Mouse (Mus musculus): ENCODE results near the gene Fyb. TPM values are rescaled to one million over a fixed set of nuclear protein-coding genes. Genes with fewer than 3 reads are reported as not detected.

Gene Fyb
- polyA plus RNA-seq, 2 experiments: 8.3 to 19.5 TPM

- Histone ChIP-seq H3K4me1 (replicated peaks; ENCODE audit: control insufficient read depth in 2 of 2, insufficient read depth in 2 of 2, low read length in 1 of 2) (peaks cover 0 to 14% of the 10 kb centered on the region in 2 experiments), H3K9ac (replicated peaks) (no peak overlapping the region; the same call in 1 of the 2 replicates), H3K27ac (no peak overlapping the region), H3K36me3 (replicated peaks; ENCODE audit: control insufficient read depth, insufficient read depth, low read depth) (no peaks in the 10 kb centered on the region), H3K9me3 (ENCODE audit: control insufficient read depth, low read length) (no peaks in the 10 kb centered on the region), H3K4me2 (ENCODE audit: low read depth) (no peak overlapping the region), H3K27me3 (ENCODE audit: control insufficient read depth, insufficient read depth, low read length) (no peaks in the 10 kb centered on the region), H3K4me3 (ENCODE audit: insufficient read depth in 1 of 2, low read depth in 2 of 2, low read length in 2 of 2) (no peak overlapping the region)
- ATAC-seq (ENCODE audit: insufficient read depth) (no peak; the same call in 1 of the 2 replicates), DNase-seq (ENCODE audit: low read depth in 3 of 3, low spot score in 3 of 3) (no peak)
- 32% methylated on average over 14 of the region's 14 CpGs for WGBS (ENCODE audit: insufficient replicate concordance)
- no peak for TF ChIP-seq EP300 (IDR thresholded peaks at IDR 0.05; ENCODE audit: low read depth)
- TF ChIP-seq CTCF (IDR thresholded peaks at IDR 0.05; ENCODE audit: low read depth): no peak
These were observed 146.3 kb downstream of the Fyb start for GRCm38 (mm10) chr15:6668793-6669437.

DNA sequence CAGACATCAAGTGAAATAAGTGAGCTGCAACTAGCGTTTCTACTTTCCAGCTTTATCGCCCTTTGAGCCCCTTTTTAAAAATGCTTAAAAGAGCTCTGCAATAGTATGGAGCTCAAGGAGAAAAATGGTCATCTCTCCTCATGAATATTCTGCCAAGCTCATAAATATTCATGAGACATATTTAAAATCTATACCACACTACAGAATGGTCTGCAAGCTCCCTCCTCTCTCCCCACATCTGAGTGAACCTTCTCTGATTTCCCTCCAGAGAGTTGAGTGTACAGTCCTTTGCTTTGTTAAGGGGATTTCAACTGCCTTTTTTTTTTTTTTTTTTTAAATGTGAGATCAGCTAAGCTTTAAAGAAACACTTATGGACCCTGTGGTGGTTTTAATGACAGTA lies 155.8 kb downstream of the Fyb start:
- no peak for DNase-seq (ENCODE audit: low read depth in 3 of 3, low spot score in 3 of 3)
- Histone ChIP-seq H3K27me3 (ENCODE audit: control insufficient read depth, insufficient read depth, low read length) (no peaks in the 10 kb centered on the region), H3K4me1 (replicated peaks; ENCODE audit: control insufficient read depth in 2 of 2, insufficient read depth in 2 of 2, low read length in 1 of 2) (no peaks in the 10 kb centered on the region), H3K4me2 (ENCODE audit: low read depth) (no peak overlapping the region), H3K27ac (no peak overlapping the region), H3K4me3 (ENCODE audit: insufficient read depth in 1 of 2, low read depth in 2 of 2, low read length in 2 of 2) (no peak overlapping the region), H3K36me3 (replicated peaks; ENCODE audit: control insufficient read depth, insufficient read depth, low read depth) (no peaks in the 10 kb centered on the region), H3K9ac (replicated peaks) (no peak overlapping the region), H3K9me3 (ENCODE audit: control insufficient read depth, low read length) (no peaks in the 10 kb centered on the region)
- WGBS (ENCODE audit: insufficient replicate concordance): 64% methylated on average over 2 of the region's 2 CpGs
- no peak for ATAC-seq (ENCODE audit: insufficient read depth)
- TF ChIP-seq CTCF (IDR thresholded peaks at IDR 0.05; ENCODE audit: low read depth) (no peak), EP300 (IDR thresholded peaks at IDR 0.05; ENCODE audit: low read depth) (no peak)

DNA sequence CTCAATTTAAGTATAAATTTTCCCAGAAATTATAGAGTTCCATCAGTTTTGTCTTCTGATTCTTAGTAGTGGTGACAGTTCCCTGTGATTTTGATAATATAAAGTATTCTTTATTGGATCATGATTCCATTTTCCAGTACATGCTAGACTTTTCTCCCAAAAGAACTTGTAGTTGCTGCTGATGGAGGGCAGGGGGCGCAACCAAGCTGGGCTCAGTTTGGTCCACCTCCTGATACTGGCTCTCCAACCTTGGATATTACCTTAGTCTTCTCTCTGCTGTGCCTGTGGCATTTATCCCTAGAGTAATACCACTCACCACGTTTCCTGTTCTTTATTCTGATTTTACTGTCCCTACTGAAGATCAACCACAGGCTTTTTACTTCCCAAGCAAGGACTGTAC lies 179.5 kb downstream of the Fyb start:
- Histone ChIP-seq H3K9ac (replicated peaks) (no peak overlapping the region), H3K4me3 (ENCODE audit: insufficient read depth in 1 of 2, low read depth in 2 of 2, low read length in 2 of 2) (no peak overlapping the region), H3K27ac (no peak overlapping the region), H3K9me3 (ENCODE audit: control insufficient read depth, low read length) (no peaks in the 10 kb centered on the region), H3K4me2 (ENCODE audit: low read depth) (no peak overlapping the region), H3K4me1 (replicated peaks; ENCODE audit: control insufficient read depth in 2 of 2, insufficient read depth in 2 of 2, low read length in 1 of 2) (peaks cover 8 to 18% of the 10 kb centered on the region in 2 experiments), H3K36me3 (replicated peaks; ENCODE audit: control insufficient read depth, insufficient read depth, low read depth) (no peaks in the 10 kb centered on the region), H3K27me3 (ENCODE audit: control insufficient read depth, insufficient read depth, low read length) (no peaks in the 10 kb centered on the region)
- TF ChIP-seq EP300 (IDR thresholded peaks at IDR 0.05; ENCODE audit: low read depth): no peak
- TF ChIP-seq CTCF (IDR thresholded peaks at IDR 0.05; ENCODE audit: low read depth): peak; percentile 79
- no peak for ATAC-seq (ENCODE audit: insufficient read depth)
- WGBS (ENCODE audit: insufficient replicate concordance): 39% methylated on average over 2 of the region's 2 CpGs
- DNase-seq (ENCODE audit: low read depth in 3 of 3, low spot score in 3 of 3): no peak

DNA sequence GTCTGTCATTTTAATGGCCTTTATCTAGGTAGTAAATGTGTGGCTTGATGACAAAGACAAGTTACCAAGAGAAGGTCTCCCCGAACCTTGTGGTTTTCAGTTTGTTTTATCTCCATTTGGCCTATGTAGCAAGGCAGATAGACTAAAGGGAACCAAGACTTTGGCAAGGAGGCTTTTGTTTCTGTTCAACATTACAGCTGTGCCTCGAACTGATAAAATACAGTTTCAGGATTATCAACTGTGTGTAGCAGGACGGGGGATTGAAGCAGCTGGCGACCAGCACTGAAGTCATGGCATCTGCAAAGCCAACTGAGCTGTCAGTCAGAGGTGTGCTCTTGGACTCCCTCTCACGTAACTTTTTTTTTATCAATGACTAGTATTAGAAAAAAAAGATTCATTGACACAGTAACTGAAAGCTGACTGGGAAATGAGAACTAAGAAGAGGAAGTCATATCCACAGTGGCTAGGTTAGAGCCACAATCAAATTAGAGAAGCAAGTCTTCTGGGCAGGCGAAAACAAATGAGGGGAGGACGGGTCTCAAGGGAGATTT lies 182.8 kb downstream of the Fyb start:
- H3K27ac ChIP-seq: peak overlapping the region; percentile 63
- peak; percentile 63 for ATAC-seq (ENCODE audit: insufficient read depth)

GRCm38 (mm10) chr15:6707551-6707935 lies 184.9 kb downstream of the Fyb start:
- ATAC-seq (ENCODE audit: insufficient read depth) (peak; percentile 55), DNase-seq (ENCODE audit: low read depth in 3 of 3, low spot score in 3 of 3) (peak; percentile 55 to 66 (median 56))
- Histone ChIP-seq H3K27ac (peak overlapping the region; percentile 88), H3K9ac (replicated peaks) (peak overlapping the region; percentile 94), H3K36me3 (replicated peaks; ENCODE audit: control insufficient read depth, insufficient read depth, low read depth) (no peaks in the 10 kb centered on the region), H3K4me3 (ENCODE audit: insufficient read depth in 1 of 2, low read depth in 2 of 2, low read length in 2 of 2) (peak overlapping the region; percentile 85 to 95), H3K9me3 (ENCODE audit: control insufficient read depth, low read length) (no peaks in the 10 kb centered on the region), H3K27me3 (ENCODE audit: control insufficient read depth, insufficient read depth, low read length) (no peaks in the 10 kb centered on the region), H3K4me2 (ENCODE audit: low read depth) (peak overlapping the region; percentile 78), H3K4me1 (replicated peaks; ENCODE audit: control insufficient read depth in 2 of 2, insufficient read depth in 2 of 2, low read length in 1 of 2) (peaks cover 27 to 37% of the 10 kb centered on the region in 2 experiments)
- WGBS (ENCODE audit: insufficient replicate concordance): 0% methylated on average over 42 of the region's 43 CpGs
- no peak for TF ChIP-seq CTCF (IDR thresholded peaks at IDR 0.05; ENCODE audit: low read depth)
- TF ChIP-seq EP300 (IDR thresholded peaks at IDR 0.05; ENCODE audit: low read depth): no peak

More for the DNA sequence above, 182.8 kb downstream of the Fyb start:
- Histone ChIP-seq H3K36me3 (replicated peaks; ENCODE audit: control insufficient read depth, insufficient read depth, low read depth) (no peaks in the 10 kb centered on the region), H3K9ac (replicated peaks) (peak overlapping the region; percentile 47), H3K4me1 (replicated peaks; ENCODE audit: control insufficient read depth in 2 of 2, insufficient read depth in 2 of 2, low read length in 1 of 2) (peaks cover 17 to 25% of the 10 kb centered on the region in 2 experiments), H3K4me2 (ENCODE audit: low read depth) (peak overlapping the region; percentile 64), H3K27me3 (ENCODE audit: control insufficient read depth, insufficient read depth, low read length) (no peaks in the 10 kb centered on the region), H3K4me3 (ENCODE audit: insufficient read depth in 1 of 2, low read depth in 2 of 2, low read length in 2 of 2) (peak overlapping the region; percentile 6 to 50), H3K9me3 (ENCODE audit: control insufficient read depth, low read length) (no peaks in the 10 kb centered on the region)
- peak; percentile 72 to 76 (median 75) for DNase-seq (ENCODE audit: low read depth in 3 of 3, low spot score in 3 of 3)
- TF ChIP-seq CTCF (IDR thresholded peaks at IDR 0.05; ENCODE audit: low read depth) (no peak), EP300 (IDR thresholded peaks at IDR 0.05; ENCODE audit: low read depth) (peak; percentile 96)
- 7% methylated on average over 7 of the region's 7 CpGs for WGBS (ENCODE audit: insufficient replicate concordance)

All from liver, embryonic 14.5 days (tissue).